In genomic region chr5:95972208-95972607, GRCm38 (mm10) we compare ENCODE assay signal across 24 mouse cellular contexts. TPM values are rescaled to one million over a fixed set of nuclear protein-coding genes. Genes with fewer than 3 reads are reported as not detected.
DNase-seq lines count a peak whose midpoint lies in the region; ATAC-seq and TF ChIP-seq lines count a peak whose summit lies in the region.
"Had no signal": no experiment of that assay in that cellular context is flagged by ENCODE, and none has a peak within 500 bp of the region (broad histone marks: within the 10 kb centered on the region; RNA-seq: fewer than 3 reads in every experiment).

No protein-coding gene starts in this region.

- no peaks in the 10 kb centered on the region for H3K9me3 ChIP-seq in hindbrain, embryonic 16.5 days (ENCODE audit: control insufficient read depth, low read length)
- no peaks in the 10 kb centered on the region for H3K9me3 ChIP-seq in hindbrain, embryonic 10.5 days
- no peaks in the 10 kb centered on the region for H3K9me3 ChIP-seq in lung, embryonic 14.5 days (ENCODE audit: low read depth, low read length)
- no peaks in the 10 kb centered on the region for H3K9me3 ChIP-seq in forebrain, embryonic 16.5 days (ENCODE audit: control insufficient read depth, low read length)
- H3K9me3 ChIP-seq in intestine, embryonic 15.5 days = no peaks in the 10 kb centered on the region
- H3K9me3 ChIP-seq: embryonic facial prominence, embryonic 12.5 days; heart, embryonic 15.5 days; liver, embryonic 13.5 days; lung, embryonic 15.5 days; neural tube, embryonic 13.5 days had no signal

- TF ChIP-seq POLR2A in brain, embryonic 14.5 days (IDR thresholded peaks at IDR 0.05; ENCODE audit: borderline replicate concordance, extremely low read depth, insufficient read depth, insufficient read length, poor library complexity, severe bottlenecking) = no peak

- no peak overlapping the region for H3K4me3 ChIP-seq in hindbrain, embryonic 16.5 days (ENCODE audit: low read length)
- H3K4me3 ChIP-seq in hindbrain, embryonic 10.5 days = no peak overlapping the region
- H3K4me3 ChIP-seq in lung, embryonic 14.5 days (ENCODE audit: low read depth, low read length) = no peak overlapping the region
- no peak overlapping the region for H3K4me3 ChIP-seq in forebrain, embryonic 16.5 days (replicated peaks; ENCODE audit: low read length)
- no peak overlapping the region for H3K4me3 ChIP-seq in intestine, embryonic 15.5 days (replicated peaks)
- H3K4me3 ChIP-seq: embryonic facial prominence, embryonic 12.5 days; heart, embryonic 15.5 days; liver, embryonic 13.5 days; lung, embryonic 15.5 days; neural tube, embryonic 13.5 days had no signal

- 59% methylated on average over 3 of the region's 3 CpGs for WGBS in hindbrain, embryonic 16.5 days
- WGBS in hindbrain, embryonic 10.5 days = 86% methylated on average over 3 of the region's 3 CpGs
- WGBS in lung, embryonic 14.5 days = 55% methylated on average over 3 of the region's 3 CpGs
- WGBS in forebrain, embryonic 16.5 days = 61% methylated on average over 3 of the region's 3 CpGs
- 74% methylated on average over 3 of the region's 3 CpGs for WGBS in intestine, embryonic 15.5 days

- ATAC-seq in hindbrain, embryonic 16.5 days = peak; percentile 64
- ATAC-seq in lung, embryonic 14.5 days (ENCODE audit: insufficient read depth) = no peak
- ATAC-seq in forebrain, embryonic 16.5 days = peak; percentile 84
- no peak for ATAC-seq in intestine, embryonic 15.5 days
- ATAC-seq: activated CD4-positive, CD25-positive, alpha-beta regulatory T cell, adult 4 months had no signal

- H3K4me1 ChIP-seq in hindbrain, embryonic 16.5 days (ENCODE audit: control insufficient read depth, insufficient read depth, low read depth, low read length) = no peaks in the 10 kb centered on the region
- H3K4me1 ChIP-seq in hindbrain, embryonic 10.5 days (replicated peaks) = peaks cover 5% of the 10 kb centered on the region
- no peaks in the 10 kb centered on the region for H3K4me1 ChIP-seq in lung, embryonic 14.5 days (ENCODE audit: insufficient read depth)
- no peaks in the 10 kb centered on the region for H3K4me1 ChIP-seq in forebrain, embryonic 16.5 days (replicated peaks; ENCODE audit: control insufficient read depth, insufficient read depth, low read length)
- no peaks in the 10 kb centered on the region for H3K4me1 ChIP-seq in intestine, embryonic 15.5 days (replicated peaks)
- H3K4me1 ChIP-seq: embryonic facial prominence, embryonic 12.5 days; heart, embryonic 15.5 days; liver, embryonic 13.5 days; lung, embryonic 15.5 days; neural tube, embryonic 13.5 days had no signal

- H3K4me2 ChIP-seq in hindbrain, embryonic 16.5 days (ENCODE audit: low read length) = no peak overlapping the region
- H3K4me2 ChIP-seq in lung, embryonic 14.5 days = no peak overlapping the region
- no peak overlapping the region for H3K4me2 ChIP-seq in forebrain, embryonic 16.5 days (ENCODE audit: low read length)
- no peak overlapping the region for H3K4me2 ChIP-seq in intestine, embryonic 15.5 days (replicated peaks)
- H3K4me2 ChIP-seq: embryonic facial prominence, embryonic 12.5 days; heart, embryonic 15.5 days; liver, embryonic 13.5 days; lung, embryonic 15.5 days; neural tube, embryonic 13.5 days had no signal

- H3K27me3 ChIP-seq in hindbrain, embryonic 16.5 days (replicated peaks; ENCODE audit: control insufficient read depth, insufficient read depth, low read length) = no peaks in the 10 kb centered on the region
- H3K27me3 ChIP-seq in hindbrain, embryonic 10.5 days (ENCODE audit: insufficient read depth, poor library complexity, severe bottlenecking) = 0 out of 2 replicates have a peak, but pooled peaks cover 3% of the 10 kb centered on the region
- H3K27me3 ChIP-seq in lung, embryonic 14.5 days (ENCODE audit: insufficient read depth, low read length) = no peaks in the 10 kb centered on the region
- H3K27me3 ChIP-seq in forebrain, embryonic 16.5 days (replicated peaks; ENCODE audit: control insufficient read depth, insufficient read depth, low read length) = no peaks in the 10 kb centered on the region
- no peaks in the 10 kb centered on the region for H3K27me3 ChIP-seq in intestine, embryonic 15.5 days (replicated peaks)
- H3K27me3 ChIP-seq: embryonic facial prominence, embryonic 12.5 days; heart, embryonic 15.5 days; liver, embryonic 13.5 days; lung, embryonic 15.5 days; neural tube, embryonic 13.5 days had no signal

- no peak overlapping the region for H3K9ac ChIP-seq in hindbrain, embryonic 16.5 days (ENCODE audit: low read depth, low read length)
- H3K9ac ChIP-seq in lung, embryonic 14.5 days = no peak overlapping the region
- H3K9ac ChIP-seq in forebrain, embryonic 16.5 days (replicated peaks; ENCODE audit: low read depth, low read length) = no peak overlapping the region
- no peak overlapping the region for H3K9ac ChIP-seq in intestine, embryonic 15.5 days
- H3K9ac ChIP-seq: embryonic facial prominence, embryonic 12.5 days; heart, embryonic 15.5 days; liver, embryonic 13.5 days; lung, embryonic 15.5 days; neural tube, embryonic 13.5 days had no signal

- no peak for DNase-seq in hindbrain, embryonic 10.5 days (ENCODE audit: low spot score)
- DNase-seq in lung, embryonic 14.5 days = no peak
- no peak for DNase-seq in lung, postnatal 36 days
- peak; percentile 35 for DNase-seq in brain, embryonic 14.5 days (ENCODE audit: low read depth)
- DNase-seq: adrenal gland, postnatal 10 days; cerebellum, adult 2 months; cerebellum, postnatal 25 days; heart, postnatal 36 days; kidney, adult 2 months; kidney, postnatal 10 days; liver, embryonic 13.5 days; retina, postnatal 1 day; right cerebral cortex, postnatal 4 days; thymus, postnatal 14 days had no signal

- peak; percentile 24; the same call in 1 of the 2 replicates for TF ChIP-seq CTCF in lung, embryonic 14.5 days (IDR thresholded peaks at IDR 0.05; ENCODE audit: low read depth)
- no peak for TF ChIP-seq CTCF in brain, embryonic 14.5 days (IDR thresholded peaks at IDR 0.05; ENCODE audit: borderline replicate concordance, extremely low read depth, insufficient read depth, insufficient read length)

- H3K27ac ChIP-seq in hindbrain, embryonic 16.5 days (ENCODE audit: low read depth, low read length) = no peak overlapping the region
- H3K27ac ChIP-seq in hindbrain, embryonic 10.5 days = no peak overlapping the region
- H3K27ac ChIP-seq in lung, embryonic 14.5 days (ENCODE audit: low read depth) = no peak overlapping the region
- H3K27ac ChIP-seq in forebrain, embryonic 16.5 days (ENCODE audit: low read length) = no peak overlapping the region
- H3K27ac ChIP-seq in intestine, embryonic 15.5 days = no peak overlapping the region
- H3K27ac ChIP-seq: embryonic facial prominence, embryonic 12.5 days; heart, embryonic 15.5 days; liver, embryonic 13.5 days; lung, embryonic 15.5 days; macrophage; neural tube, embryonic 13.5 days had no signal

- H3K36me3 ChIP-seq in hindbrain, embryonic 16.5 days (ENCODE audit: control insufficient read depth, insufficient read depth, low read length) = no peaks in the 10 kb centered on the region
- no peaks in the 10 kb centered on the region for H3K36me3 ChIP-seq in hindbrain, embryonic 10.5 days
- no peaks in the 10 kb centered on the region for H3K36me3 ChIP-seq in lung, embryonic 14.5 days (ENCODE audit: insufficient read depth)
- H3K36me3 ChIP-seq in forebrain, embryonic 16.5 days (ENCODE audit: control insufficient read depth, insufficient read depth) = no peaks in the 10 kb centered on the region
- no peaks in the 10 kb centered on the region for H3K36me3 ChIP-seq in intestine, embryonic 15.5 days
- H3K36me3 ChIP-seq: embryonic facial prominence, embryonic 12.5 days; heart, embryonic 15.5 days; liver, embryonic 13.5 days; lung, embryonic 15.5 days; neural tube, embryonic 13.5 days had no signal

RNA-seq across cellular contexts. Expression of gene Cxcl13, which starts 15.5 kb away (rescaled TPM):
- 0.36 and 0.40 TPM in 2 replicates for polyA plus RNA-seq in hindbrain, embryonic 16.5 days (2015; fragmentation: Nextera tagmentation; extraction: Ambion mirVana)
- 0.26 and 0.42 TPM in 2 replicates for polyA plus RNA-seq in hindbrain, embryonic 10.5 days (2016; fragmentation: Nextera tagmentation; extraction: Ambion mirVana)
- 2.4 and 2.7 TPM in 2 replicates for polyA plus RNA-seq in lung, embryonic 14.5 days (2014; fragmentation: Nextera tagmentation; extraction: Ambion mirVana)
- not detected in 2 replicates for polyA plus RNA-seq in brain, embryonic 14.5 days (2012; rRNA removed)
- polyA plus RNA-seq in forebrain, embryonic 16.5 days (2015; fragmentation: Nextera tagmentation; extraction: Ambion mirVana) = not detected in 2 replicates
- 51.5 and 60.8 TPM in 2 replicates for polyA plus RNA-seq in intestine, embryonic 15.5 days (2015; fragmentation: Nextera tagmentation; extraction: Ambion mirVana)
- polyA plus RNA-seq: C2C12; cerebellum, adult 2 months; macrophage had no signal

Comparison
In these comparisons a context has a peak if more than half of its experiments do, and no peak if none do; other contexts are left out.
1. ATAC-seq: peak in hindbrain, embryonic 16.5 days (single experiment) and forebrain, embryonic 16.5 days (single experiment); none in lung, embryonic 14.5 days (single experiment) and intestine, embryonic 15.5 days (single experiment).
2. RNA of gene Cxcl13, which starts 15.5 kb away (polyA plus RNA-seq): 51.5 to 60.8 TPM in intestine, embryonic 15.5 days; 2.4 to 2.7 TPM in lung, embryonic 14.5 days, 0.36 to 0.40 TPM in hindbrain, embryonic 16.5 days, 0.26 to 0.42 TPM in hindbrain, embryonic 10.5 days, not detected in brain, embryonic 14.5 days and not detected in forebrain, embryonic 16.5 days; every median in the first group is over 10 times any median in the second.